Mouse (Mus musculus) frontal cortex, postnatal 36 days (tissue): Measurements from ENCODE around the gene Trmt11.
"Not testable (repeated sequence)": the region's sequence is repeated elsewhere in the genome, so short reads cannot be mapped to it uniquely, and the experiment has no call there.

Experiments used
- DNase-seq, 2 experiments: peaks; one replicate each; pipeline ENCODE4 v3.0.0; 2022; ENCODE audit warnings: low spot score in 2 of 2

Trmt11 gene

GRCm38 (mm10) chr10:30600542-30600966 is at the start of gene Trmt11:
Gene Trmt11, minus strand, starts transcription at chr10:30600749.
- DNase-seq, result peak; percentile 91 to 92

- DNase-seq, result no peak
Observed at GRCm38 (mm10) chr10:30647681-30648080, 47.1 kb upstream of the Trmt11 start.

- no peak for DNase-seq
Observed at GRCm38 (mm10) chr10:30638216-30638615, 37.7 kb upstream of the Trmt11 start.

GRCm38 (mm10) chr10:30636474-30637154 is 36.1 kb upstream of the Trmt11 start:
- DNase-seq, result not testable (repeated sequence)

GRCm38 (mm10) chr10:30632718-30633117 is 32.2 kb upstream of the Trmt11 start:
- no peak for DNase-seq

GRCm38 (mm10) chr10:30629977-30630376 is 29.4 kb upstream of the Trmt11 start:
- no peak for DNase-seq

GRCm38 (mm10) chr10:30629513-30629912 is 29.0 kb upstream of the Trmt11 start, which contains the start of gene Hint3:
Gene Hint3, minus strand, starts transcription at chr10:30629632.
- no peak for DNase-seq

- DNase-seq, result not testable (repeated sequence)
Observed at GRCm38 (mm10) chr10:30628444-30628843, 27.9 kb upstream of the Trmt11 start.

GRCm38 (mm10) chr10:30627548-30627947 is 27.0 kb upstream of the Trmt11 start:
- no peak for DNase-seq

- no peak for DNase-seq
Observed at GRCm38 (mm10) chr10:30624161-30625019, 23.8 kb upstream of the Trmt11 start.

- no peak for DNase-seq
Observed at GRCm38 (mm10) chr10:30622928-30623327, 22.4 kb upstream of the Trmt11 start.

- DNase-seq, result no peak
Observed at GRCm38 (mm10) chr10:30618918-30619210, 18.3 kb upstream of the Trmt11 start.

GRCm38 (mm10) chr10:30618091-30618917 is 17.8 kb upstream of the Trmt11 start:
- DNase-seq, result peak; percentile 99 to 100

- DNase-seq, result no peak
Observed at GRCm38 (mm10) chr10:30613039-30613438, 12.5 kb upstream of the Trmt11 start.

GRCm38 (mm10) chr10:30609614-30610013 is 9.1 kb upstream of the Trmt11 start:
- DNase-seq, result no peak

- DNase-seq, result no peak
Observed at GRCm38 (mm10) chr10:30608109-30608508, 7.6 kb upstream of the Trmt11 start.

GRCm38 (mm10) chr10:30600094-30600534 is 435 bp downstream of the Trmt11 start:
- peak in 1 of 2 experiments; percentile 13 for DNase-seq

- peak in 1 of 2 experiments; percentile 39 for DNase-seq
Observed at GRCm38 (mm10) chr10:30587037-30587436, 13.5 kb downstream of the Trmt11 start.

GRCm38 (mm10) chr10:30585691-30586090 is 14.9 kb downstream of the Trmt11 start:
- no peak for DNase-seq

GRCm38 (mm10) chr10:30577670-30578280 is 22.8 kb downstream of the Trmt11 start:
- DNase-seq, result no peak

- no peak for DNase-seq
Observed at GRCm38 (mm10) chr10:30566364-30566763, 34.2 kb downstream of the Trmt11 start.

GRCm38 (mm10) chr10:30564651-30565050 is 35.9 kb downstream of the Trmt11 start:
- DNase-seq, result no peak
